Mouse (Mus musculus) forebrain, embryonic 16.5 days (tissue): ENCODE results near the gene Zfp472. TPM values are rescaled to one million over a fixed set of nuclear protein-coding genes. Genes with fewer than 3 reads are reported as not detected.
A peak's percentile ranks its signal among the peaks of the same experiment; 100 is the strongest.
"Not testable (repeated sequence)": the region's sequence is repeated elsewhere in the genome, so short reads cannot be mapped to it uniquely, and the experiment has no call there.

ENCODE experiments used
- ATAC-seq: fragments of 200-750 bp; cut with Nextera tagmentation; 2 replicates; pipeline ENCODE4 v1.8.0; 2017; ENCODE audit warnings: mild to moderate bottlenecking, moderate library complexity
- H3K27ac ChIP-seq: fragments of 300-500 bp; sonication (generic); 2 replicates; pipeline ENCODE4 v1.5.1; 2014; ENCODE audit warnings: low read length, control low read depth
- H3K27me3 ChIP-seq: fragments of 300-500 bp; sonication (generic); replicated peaks from 2 replicates; pipeline ENCODE4 v1.6.1; 2014; ENCODE audit warnings: low read length; ENCODE audit not compliant: control insufficient read depth, insufficient read depth
- H3K36me3 ChIP-seq: fragments of 300-500 bp; sonication (generic); 2 replicates; pipeline ENCODE4 v1.6.1; 2014; ENCODE audit not compliant: control insufficient read depth, insufficient read depth
- H3K4me1 ChIP-seq: fragments of 300-500 bp; sonication (generic); replicated peaks from 2 replicates; pipeline ENCODE4 v1.6.1; 2014; ENCODE audit warnings: low read length; ENCODE audit not compliant: control insufficient read depth, insufficient read depth
- H3K4me2 ChIP-seq: fragments of 300-500 bp; sonication (generic); 2 replicates; pipeline ENCODE4 v1.6.1; 2014; ENCODE audit warnings: mild to moderate bottlenecking, low read length, control low read depth
- H3K4me3 ChIP-seq: fragments of 300-500 bp; sonication (generic); replicated peaks from 2 replicates; pipeline ENCODE4 v1.5.1; 2014; ENCODE audit warnings: mild to moderate bottlenecking, low read length, control low read depth
- H3K9ac ChIP-seq: fragments of 300-500 bp; sonication (generic); replicated peaks from 2 replicates; pipeline ENCODE4 v1.6.1; 2014; ENCODE audit warnings: low read depth, low read length, control low read depth
- H3K9me3 ChIP-seq: fragments of 300-500 bp; sonication (generic); 2 replicates; pipeline ENCODE4 v1.6.1; 2016; ENCODE audit warnings: low read length; ENCODE audit not compliant: control insufficient read depth
- WGBS: fragments of 180-500 bp; shearing (Covaris S2); extraction: QIAGEN DNeasy Blood & Tissue Kit; methylation state at CpG from one replicate; pipeline ENCODE4 v1.1.7; 2014; 5-methylcytosine and 5-hydroxymethylcytosine counted together
- polyA plus RNA-seq: library from polyadenylated mRNA; unstranded; fragments of >200 nt; fragmentation: Nextera tagmentation; extraction: Ambion mirVana; gene quantifications from 2 replicates; pipeline ENCODE4 v1.2.1, GENCODE M21; 2015

The Zfp472 gene
- polyA plus RNA-seq, 1 experiment from 2014 or later = 10.0 TPM

GRCm38 (mm10) chr17:32991965-32992698, 26.5 kb downstream of the Zfp472 start:
- no peak overlapping the region; the same call in 1 of the 2 replicates for H3K9ac ChIP-seq
- H3K4me2 ChIP-seq = peak overlapping the region; percentile 70
- peak overlapping the region; percentile 77 for H3K4me3 ChIP-seq
- WGBS = 57% methylated on average over 12 of the region's 12 CpGs
- peaks cover 14% of the 10 kb centered on the region for H3K4me1 ChIP-seq
- H3K36me3 ChIP-seq = peaks cover 3% of the 10 kb centered on the region
- H3K27ac ChIP-seq = peak overlapping the region; percentile 57; the same call in 1 of the 2 replicates
- no peak for ATAC-seq
- no peaks in the 10 kb centered on the region for H3K9me3 ChIP-seq
- H3K27me3 ChIP-seq = no peaks in the 10 kb centered on the region

GRCm38 (mm10) chr17:32992699-32993474, 27.3 kb downstream of the Zfp472 start, which contains the start of gene Zfp952:
Zfp952 (plus strand) TSS chr17:32993129.
- peaks cover 14% of the 10 kb centered on the region for H3K4me1 ChIP-seq
- peak within 1 kb of the TSS; percentile 75 for H3K9ac ChIP-seq
- peak within 1 kb of the TSS; percentile 84 for H3K27ac ChIP-seq
- H3K9me3 ChIP-seq = no peaks in the 10 kb centered on the region
- ATAC-seq = peak; percentile 99
- H3K4me2 ChIP-seq = peak within 1 kb of the TSS; percentile 70
- peaks cover 3% of the 10 kb centered on the region for H3K36me3 ChIP-seq
- no peaks in the 10 kb centered on the region for H3K27me3 ChIP-seq
- under 1% methylated on average over 21 of the region's 21 CpGs for WGBS
- H3K4me3 ChIP-seq = peak within 1 kb of the TSS; percentile 77

- Histone ChIP-seq H3K4me1 (peaks cover 8% of the 10 kb centered on the region), H3K9me3 (peaks cover 9% of the 10 kb centered on the region), H3K36me3 (peaks cover 24% of the 10 kb centered on the region), H3K9ac (no peak overlapping the region), H3K4me3 (no peak overlapping the region), H3K27me3 (no peaks in the 10 kb centered on the region), H3K27ac (no peak overlapping the region), H3K4me2 (no peak overlapping the region)
- 96% methylated on average over 2 of the region's 2 CpGs for WGBS
- no peak for ATAC-seq
These were observed 32.9 kb downstream of the Zfp472 start for GRCm38 (mm10) chr17:32998492-32998891.

- Histone ChIP-seq H3K27me3 (no peaks in the 10 kb centered on the region), H3K36me3 (peaks cover 24% of the 10 kb centered on the region), H3K27ac (no peak overlapping the region), H3K4me3 (no peak overlapping the region), H3K4me2 (no peak overlapping the region), H3K9ac (no peak overlapping the region), H3K9me3 (peaks cover 5% of the 10 kb centered on the region), H3K4me1 (no peaks in the 10 kb centered on the region)
- ATAC-seq = no peak
- 52% methylated on average over 9 of the region's 9 CpGs for WGBS
These were observed 42.7 kb downstream of the Zfp472 start for GRCm38 (mm10) chr17:33008337-33008736.

- not testable (repeated sequence) for H3K27me3 ChIP-seq, H3K4me3 ChIP-seq, ATAC-seq, H3K9ac ChIP-seq, H3K4me1 ChIP-seq, H3K4me2 ChIP-seq, H3K27ac ChIP-seq
- Histone ChIP-seq H3K9me3 (peaks cover 63% of the 10 kb centered on the region), H3K36me3 (peaks cover 50% of the 10 kb centered on the region)
These were observed 54.8 kb downstream of the Zfp472 start for GRCm38 (mm10) chr17:33020434-33020833.

Other genes with a start within 250 kb of the Zfp472 start
- 47.4 and 48.7 TPM in 2 replicates for gene Zfp871, start 177.5 kb upstream of the Zfp472 start, polyA plus RNA-seq
- gene Zfp811, start 155.9 kb upstream of the Zfp472 start, polyA plus RNA-seq = 39.5 and 46.2 TPM in 2 replicates
- gene Zfp799, start 135.6 kb upstream of the Zfp472 start, polyA plus RNA-seq = 18.8 and 20.0 TPM in 2 replicates
- gene Zfp870, start 74.2 kb upstream of the Zfp472 start, polyA plus RNA-seq = 8.1 and 10.4 TPM in 2 replicates
- gene Cyp4f14, start 48.5 kb upstream of the Zfp472 start, polyA plus RNA-seq = 0.18 and 0.27 TPM in 2 replicates
- 8.0 and 8.4 TPM in 2 replicates for gene Cyp4f13, start 18.4 kb upstream of the Zfp472 start, polyA plus RNA-seq
- 22.1 and 22.6 TPM in 2 replicates for gene Zfp952, start 27.3 kb downstream of the Zfp472 start, polyA plus RNA-seq
- gene Zfp763, start 67.6 kb downstream of the Zfp472 start, polyA plus RNA-seq = 32.1 and 34.6 TPM in 2 replicates
- gene 4921501E09Rik, start 102.2 kb downstream of the Zfp472 start, polyA plus RNA-seq = not detected in 2 replicates
- gene Zfp563, start 123.5 kb downstream of the Zfp472 start, polyA plus RNA-seq = 25.0 and 26.8 TPM in 2 replicates
- 0.17 and 0.44 TPM in 2 replicates for gene Morc2b, start 173.9 kb downstream of the Zfp472 start, polyA plus RNA-seq
- gene Olfr55, start 202.6 kb downstream of the Zfp472 start, polyA plus RNA-seq = not detected in 2 replicates
- gene Olfr239, start 225.5 kb downstream of the Zfp472 start, polyA plus RNA-seq = not detected in 2 replicates